In genomic region chr7:35977986-35978385, GRCm38 (mm10) we compare ENCODE assay signal across 25 mouse cellular contexts.
A peak's percentile ranks its signal among the peaks of the same experiment; 100 is the strongest.
DNase-seq lines count a peak whose midpoint lies in the region; ATAC-seq and TF ChIP-seq lines count a peak whose summit lies in the region.
"Had no signal": no experiment of that assay in that cellular context is flagged by ENCODE, and none has a peak within 500 bp of the region (broad histone marks: within the 10 kb centered on the region; RNA-seq: fewer than 3 reads in every experiment).

No protein-coding gene starts in this region.

- H3K27me3 ChIP-seq in heart, embryonic 12.5 days (replicated peaks): no peaks in the 10 kb centered on the region
- H3K27me3 ChIP-seq in heart, embryonic 11.5 days (ENCODE audit: control insufficient read depth, insufficient read depth, low read length): no peaks in the 10 kb centered on the region
- no peaks in the 10 kb centered on the region for H3K27me3 ChIP-seq in lung, embryonic 15.5 days
- H3K27me3 ChIP-seq in lung, postnatal 0 days (replicated peaks; ENCODE audit: insufficient read depth, low read length): no peaks in the 10 kb centered on the region
- H3K27me3 ChIP-seq: CH12.LX; embryonic facial prominence, embryonic 12.5 days; forebrain, embryonic 13.5 days; Patski had no signal

- no peak overlapping the region for H3K27ac ChIP-seq in heart, embryonic 12.5 days (ENCODE audit: poor library complexity, severe bottlenecking)
- H3K27ac ChIP-seq in heart, embryonic 11.5 days (ENCODE audit: low read depth, low read length): no peak overlapping the region
- 0 out of 2 replicates have a peak overlapping the region, but pooled peaks have one; percentile 24 for H3K27ac ChIP-seq in lung, embryonic 15.5 days
- H3K27ac ChIP-seq in lung, postnatal 0 days (ENCODE audit: low read length): no peak overlapping the region
- H3K27ac ChIP-seq: embryonic facial prominence, embryonic 10.5 days; embryonic facial prominence, embryonic 12.5 days; forebrain, embryonic 13.5 days had no signal

- 0 out of 2 replicates have a peak, but pooled peaks cover 3% of the 10 kb centered on the region for H3K9me3 ChIP-seq in heart, embryonic 12.5 days (replicated peaks)
- no peaks in the 10 kb centered on the region for H3K9me3 ChIP-seq in heart, embryonic 11.5 days (replicated peaks; ENCODE audit: control insufficient read depth, low read length)
- H3K9me3 ChIP-seq in lung, embryonic 15.5 days: no peaks in the 10 kb centered on the region
- H3K9me3 ChIP-seq in lung, postnatal 0 days (ENCODE audit: low read length): no peaks in the 10 kb centered on the region
- H3K9me3 ChIP-seq: embryonic facial prominence, embryonic 10.5 days; embryonic facial prominence, embryonic 12.5 days; forebrain, embryonic 13.5 days had no signal

- no peak for TF ChIP-seq CTCF in lung, adult 2 months (IDR thresholded peaks at IDR 0.05; ENCODE audit: insufficient read depth, low read length)
- TF ChIP-seq CTCF in lung, postnatal 0 days (IDR thresholded peaks at IDR 0.05): no peak

- no peak overlapping the region for H3K9ac ChIP-seq in heart, embryonic 12.5 days
- H3K9ac ChIP-seq in heart, embryonic 11.5 days (ENCODE audit: low read depth, low read length): no peak overlapping the region
- H3K9ac ChIP-seq in lung, embryonic 15.5 days: no peak overlapping the region
- no peak overlapping the region for H3K9ac ChIP-seq in lung, postnatal 0 days (replicated peaks; ENCODE audit: low read depth)
- H3K9ac ChIP-seq: embryonic facial prominence, embryonic 12.5 days; forebrain, embryonic 13.5 days had no signal

- DNase-seq in lung, adult 2 months: no peak
- DNase-seq in lung, postnatal 0 days (ENCODE audit: low spot score): no peak
- no peak for DNase-seq in lung, adult 18-20 months
- DNase-seq in lung, postnatal 4 days: peak; percentile 20 to 59
- no peak for DNase-seq in kidney, postnatal 4 days
- DNase-seq: adrenal gland, adult 8-10 months; adrenal gland, postnatal 14 days; adrenal gland, postnatal 36 days; B cell, adult 2 months; cerebellum, adult 11-12 months; cerebellum, adult 2 months; cerebellum, adult 9-10 months; cerebellum, postnatal 10 days; cerebellum, postnatal 25 days had no signal

- no peaks in the 10 kb centered on the region for H3K4me1 ChIP-seq in heart, embryonic 12.5 days (replicated peaks)
- no peaks in the 10 kb centered on the region for H3K4me1 ChIP-seq in heart, embryonic 11.5 days (ENCODE audit: control insufficient read depth, insufficient read depth, low read length)
- H3K4me1 ChIP-seq in lung, embryonic 15.5 days: no peaks in the 10 kb centered on the region
- peaks cover 2% of the 10 kb centered on the region; the same call in 1 of the 2 replicates for H3K4me1 ChIP-seq in lung, adult 2 months (ENCODE audit: control insufficient read depth, insufficient read depth, low read length)
- H3K4me1 ChIP-seq in lung, postnatal 0 days (ENCODE audit: insufficient read depth, low read depth, low read length): no peaks in the 10 kb centered on the region
- H3K4me1 ChIP-seq: embryonic facial prominence, embryonic 10.5 days; embryonic facial prominence, embryonic 12.5 days; forebrain, embryonic 13.5 days had no signal

- TF ChIP-seq POLR2A in lung, adult 2 months (IDR thresholded peaks at IDR 0.05; ENCODE audit: borderline replicate concordance, extremely low read depth, low read depth, low read length): no peak

- peak; percentile 18; the same call in 1 of the 2 replicates for ATAC-seq in heart, embryonic 12.5 days (ENCODE audit: insufficient number of reproducible peaks, low FRiP score)
- no peak for ATAC-seq in heart, embryonic 11.5 days (replicated peaks; ENCODE audit: insufficient number of reproducible peaks, low FRiP score, low TSS enrichment)
- no peak for ATAC-seq in lung, embryonic 15.5 days (ENCODE audit: borderline replicate concordance, extremely low read depth, low FRiP score, low TSS enrichment)
- ATAC-seq in lung, postnatal 0 days: peak; percentile 60; the same call in 1 of the 2 replicates
- ATAC-seq: activated CD4-positive, CD25-positive, alpha-beta regulatory T cell, adult 4 months; CD4-positive, CD25-positive, alpha-beta regulatory T cell, adult 4 months; forebrain, embryonic 13.5 days; Patski had no signal

- H3K36me3 ChIP-seq in heart, embryonic 12.5 days: no peaks in the 10 kb centered on the region
- H3K36me3 ChIP-seq in heart, embryonic 11.5 days (ENCODE audit: control insufficient read depth, insufficient read depth, low read length): no peaks in the 10 kb centered on the region
- no peaks in the 10 kb centered on the region for H3K36me3 ChIP-seq in lung, embryonic 15.5 days
- H3K36me3 ChIP-seq in lung, postnatal 0 days (ENCODE audit: insufficient read depth, low read length): no peaks in the 10 kb centered on the region
- H3K36me3 ChIP-seq: embryonic facial prominence, embryonic 10.5 days; embryonic facial prominence, embryonic 12.5 days; G1E had no signal

- no peak for TF ChIP-seq EP300 in lung, postnatal 0 days (IDR thresholded peaks at IDR 0.05)

- H3K4me3 ChIP-seq in heart, embryonic 12.5 days: no peak overlapping the region
- H3K4me3 ChIP-seq in heart, embryonic 11.5 days (ENCODE audit: low read depth, low read length): no peak overlapping the region
- no peak overlapping the region for H3K4me3 ChIP-seq in lung, embryonic 15.5 days
- H3K4me3 ChIP-seq in lung, adult 2 months (replicated peaks; ENCODE audit: extremely low read depth, low read depth, low read length): no peak overlapping the region
- H3K4me3 ChIP-seq in lung, postnatal 0 days (ENCODE audit: low read depth, low read length): no peak overlapping the region
- H3K4me3 ChIP-seq: embryonic facial prominence, embryonic 10.5 days; embryonic facial prominence, embryonic 12.5 days; forebrain, embryonic 13.5 days had no signal

- WGBS in heart, embryonic 12.5 days: 71% methylated on average over 9 of the region's 9 CpGs
- 65% methylated on average over 9 of the region's 9 CpGs for WGBS in heart, embryonic 11.5 days (ENCODE audit: insufficient replicate concordance)
- WGBS in lung, embryonic 15.5 days: 69% methylated on average over 9 of the region's 9 CpGs
- WGBS in lung, adult 2 months: 58% methylated on average over 9 of the region's 9 CpGs
- WGBS in lung, postnatal 0 days: 59% methylated on average over 9 of the region's 9 CpGs

- H3K4me2 ChIP-seq in heart, embryonic 12.5 days: no peak overlapping the region
- no peak overlapping the region for H3K4me2 ChIP-seq in heart, embryonic 11.5 days
- no peak overlapping the region for H3K4me2 ChIP-seq in lung, embryonic 15.5 days
- H3K4me2 ChIP-seq in lung, postnatal 0 days (replicated peaks; ENCODE audit: low read depth, low read length): no peak overlapping the region
- H3K4me2 ChIP-seq: embryonic facial prominence, embryonic 12.5 days; forebrain, embryonic 13.5 days had no signal

Comparison
In these comparisons a context has a peak if more than half of its experiments do, and no peak if none do; other contexts are left out.
1. ATAC-seq: peak in heart, embryonic 12.5 days (single experiment) and lung, postnatal 0 days (single experiment); none in heart, embryonic 11.5 days (single experiment) and lung, embryonic 15.5 days (single experiment).
2. DNase-seq: peak in lung, postnatal 4 days (2 of 2); none in lung, adult 2 months (single experiment), lung, postnatal 0 days (single experiment), lung, adult 18-20 months (0 of 2) and kidney, postnatal 4 days (0 of 2).